Mouse (Mus musculus) lung, adult 2 months (tissue): ENCODE measurements around the gene Tubgcp5.

Experiments
- CTCF ChIP-seq: fragments of 200-500 bp; IDR thresholded peaks from 2 replicates; pipeline ENCODE4 v1.5.1; 2011; ENCODE audit warnings: mild to moderate bottlenecking, low read length, control low read depth; ENCODE audit not compliant: insufficient read depth
- POLR2A ChIP-seq: fragments of 200-500 bp; IDR thresholded peaks from 2 replicates; pipeline ENCODE4 v1.6.1; 2011; ENCODE audit warnings: low read depth, mild to moderate bottlenecking, control low read depth, low read length, borderline replicate concordance; ENCODE audit errors: extremely low read depth

GRCm38 (mm10) chr7:55874703-55875102, 80.7 kb downstream of the Tubgcp5 start:
- TF ChIP-seq POLR2A (no peak), CTCF (no peak)
